Mouse (Mus musculus): ENCODE results near the gene Ppm1h. TPM values are rescaled to one million over a fixed set of nuclear protein-coding genes. Genes with fewer than 3 reads are reported as not detected.

The Ppm1h gene
- polyA plus RNA-seq, 1 experiment from 2014 or later, result 1.8 TPM

- Histone ChIP-seq H3K27me3 (replicated peaks; ENCODE audit: control insufficient read depth, insufficient read depth, low read length) (no peaks in the 10 kb centered on the region), H3K36me3 (ENCODE audit: control insufficient read depth, insufficient read depth, low read length) (no peaks in the 10 kb centered on the region), H3K27ac (ENCODE audit: low read depth, low read length) (no peak overlapping the region), H3K4me3 (ENCODE audit: low read depth, low read length) (no peak overlapping the region), H3K4me2 (no peak overlapping the region), H3K9ac (ENCODE audit: low read depth, low read length) (no peak overlapping the region), H3K9me3 (ENCODE audit: control insufficient read depth, low read length) (no peaks in the 10 kb centered on the region), H3K4me1 (replicated peaks; ENCODE audit: control insufficient read depth, insufficient read depth, low read length) (no peaks in the 10 kb centered on the region)
- DNase-seq (ENCODE audit: low spot score) (no peak), ATAC-seq (replicated peaks; ENCODE audit: low FRiP score) (no peak)
Measured at GRCm38 (mm10) chr10:122973241-122973640, 294.7 kb downstream of the Ppm1h start.

- no peaks in the 10 kb centered on the region for H3K9me3 ChIP-seq (ENCODE audit: control insufficient read depth, low read length)
- peaks cover 8% of the 10 kb centered on the region for H3K36me3 ChIP-seq (ENCODE audit: control insufficient read depth, insufficient read depth, low read length)
- H3K4me2 ChIP-seq, result no peak overlapping the region
- no peak overlapping the region for H3K9ac ChIP-seq (ENCODE audit: low read depth, low read length)
- no peaks in the 10 kb centered on the region for H3K27me3 ChIP-seq (replicated peaks; ENCODE audit: control insufficient read depth, insufficient read depth, low read length)
- ATAC-seq (replicated peaks; ENCODE audit: low FRiP score), result no peak
- no peak overlapping the region for H3K27ac ChIP-seq (ENCODE audit: low read depth, low read length)
- H3K4me3 ChIP-seq (ENCODE audit: low read depth, low read length), result no peak overlapping the region
- DNase-seq (ENCODE audit: low spot score), result no peak
- 54% methylated on average over 9 of the region's 9 CpGs for WGBS
- no peaks in the 10 kb centered on the region for H3K4me1 ChIP-seq (replicated peaks; ENCODE audit: control insufficient read depth, insufficient read depth, low read length)
Measured at GRCm38 (mm10) chr10:122976038-122976437, 297.5 kb downstream of the Ppm1h start.

- H3K27me3 ChIP-seq (replicated peaks; ENCODE audit: control insufficient read depth, insufficient read depth, low read length), result no peaks in the 10 kb centered on the region
- no peak overlapping the region for H3K27ac ChIP-seq (ENCODE audit: low read depth, low read length)
- peaks cover 14% of the 10 kb centered on the region for H3K36me3 ChIP-seq (ENCODE audit: control insufficient read depth, insufficient read depth, low read length)
- no peak overlapping the region for H3K4me3 ChIP-seq (ENCODE audit: low read depth, low read length)
- peaks cover 11% of the 10 kb centered on the region for H3K4me1 ChIP-seq (replicated peaks; ENCODE audit: control insufficient read depth, insufficient read depth, low read length)
- DNase-seq (ENCODE audit: low spot score) (no peak), ATAC-seq (replicated peaks; ENCODE audit: low FRiP score) (peak; percentile 23; the same call in 1 of the 2 replicates)
- no peak overlapping the region for H3K4me2 ChIP-seq
- H3K9ac ChIP-seq (ENCODE audit: low read depth, low read length), result no peak overlapping the region
- H3K9me3 ChIP-seq (ENCODE audit: control insufficient read depth, low read length), result no peaks in the 10 kb centered on the region
Measured at GRCm38 (mm10) chr10:122979356-122979755, 300.8 kb downstream of the Ppm1h start.

- Histone ChIP-seq H3K9me3 (ENCODE audit: control insufficient read depth, low read length) (no peaks in the 10 kb centered on the region), H3K4me2 (no peak overlapping the region), H3K9ac (ENCODE audit: low read depth, low read length) (no peak overlapping the region), H3K27ac (ENCODE audit: low read depth, low read length) (no peak overlapping the region), H3K36me3 (ENCODE audit: control insufficient read depth, insufficient read depth, low read length) (peaks cover 14% of the 10 kb centered on the region), H3K4me1 (replicated peaks; ENCODE audit: control insufficient read depth, insufficient read depth, low read length) (peaks cover 11% of the 10 kb centered on the region), H3K27me3 (replicated peaks; ENCODE audit: control insufficient read depth, insufficient read depth, low read length) (no peaks in the 10 kb centered on the region), H3K4me3 (ENCODE audit: low read depth, low read length) (no peak overlapping the region)
- 93% methylated on average over 12 of the region's 12 CpGs for WGBS
- ATAC-seq (replicated peaks; ENCODE audit: low FRiP score) (no peak), DNase-seq (ENCODE audit: low spot score) (no peak)
Measured at GRCm38 (mm10) chr10:122980123-122980522, 301.6 kb downstream of the Ppm1h start.

- H3K9ac ChIP-seq (ENCODE audit: low read depth, low read length), result no peak overlapping the region
- no peak overlapping the region; the same call in 1 of the 2 replicates for H3K27ac ChIP-seq (ENCODE audit: low read depth, low read length)
- peak overlapping the region; percentile 95 for H3K4me3 ChIP-seq (ENCODE audit: low read depth, low read length)
- H3K4me1 ChIP-seq (replicated peaks; ENCODE audit: control insufficient read depth, insufficient read depth, low read length), result peaks cover 18% of the 10 kb centered on the region
- H3K36me3 ChIP-seq (ENCODE audit: control insufficient read depth, insufficient read depth, low read length), result peaks cover 14% of the 10 kb centered on the region
- DNase-seq (ENCODE audit: low spot score), result no peak
- 71% methylated on average over 11 of the region's 11 CpGs for WGBS
- no peak for ATAC-seq (replicated peaks; ENCODE audit: low FRiP score)
- H3K27me3 ChIP-seq (replicated peaks; ENCODE audit: control insufficient read depth, insufficient read depth, low read length), result no peaks in the 10 kb centered on the region
- H3K9me3 ChIP-seq (ENCODE audit: control insufficient read depth, low read length), result no peaks in the 10 kb centered on the region
- H3K4me2 ChIP-seq, result peak overlapping the region; percentile 87
Measured at GRCm38 (mm10) chr10:122982909-122983578, 304.5 kb downstream of the Ppm1h start.

GRCm38 (mm10) chr10:122983579-122984530, 305.3 kb downstream of the Ppm1h start:
- DNase-seq (ENCODE audit: low spot score) (no peak), ATAC-seq (replicated peaks; ENCODE audit: low FRiP score) (no peak)
- Histone ChIP-seq H3K4me3 (ENCODE audit: low read depth, low read length) (peak overlapping the region; percentile 95), H3K9ac (ENCODE audit: low read depth, low read length) (peak overlapping the region; percentile 100), H3K4me2 (peak overlapping the region; percentile 87), H3K27me3 (replicated peaks; ENCODE audit: control insufficient read depth, insufficient read depth, low read length) (no peaks in the 10 kb centered on the region), H3K36me3 (ENCODE audit: control insufficient read depth, insufficient read depth, low read length) (peaks cover 13% of the 10 kb centered on the region), H3K27ac (ENCODE audit: low read depth, low read length) (peak overlapping the region; percentile 5; the same call in 1 of the 2 replicates), H3K4me1 (replicated peaks; ENCODE audit: control insufficient read depth, insufficient read depth, low read length) (peaks cover 19% of the 10 kb centered on the region), H3K9me3 (ENCODE audit: control insufficient read depth, low read length) (no peaks in the 10 kb centered on the region)
- WGBS, result 59% methylated on average over 10 of the region's 10 CpGs

GRCm38 (mm10) chr10:122984531-122985251, 306.1 kb downstream of the Ppm1h start:
- Histone ChIP-seq H3K4me2 (peak overlapping the region; percentile 87), H3K36me3 (ENCODE audit: control insufficient read depth, insufficient read depth, low read length) (peaks cover 13% of the 10 kb centered on the region), H3K9ac (ENCODE audit: low read depth, low read length) (peak overlapping the region; percentile 100), H3K4me1 (replicated peaks; ENCODE audit: control insufficient read depth, insufficient read depth, low read length) (peaks cover 19% of the 10 kb centered on the region), H3K4me3 (ENCODE audit: low read depth, low read length) (peak overlapping the region; percentile 95), H3K27ac (ENCODE audit: low read depth, low read length) (peak overlapping the region; percentile 99), H3K27me3 (replicated peaks; ENCODE audit: control insufficient read depth, insufficient read depth, low read length) (no peaks in the 10 kb centered on the region), H3K9me3 (ENCODE audit: control insufficient read depth, low read length) (no peaks in the 10 kb centered on the region)
- 6% methylated on average over 10 of the region's 10 CpGs for WGBS
- ATAC-seq (replicated peaks; ENCODE audit: low FRiP score) (no peak), DNase-seq (ENCODE audit: low spot score) (no peak)

GRCm38 (mm10) chr10:122985252-122985514, 306.6 kb downstream of the Ppm1h start:
- Histone ChIP-seq H3K4me1 (replicated peaks; ENCODE audit: control insufficient read depth, insufficient read depth, low read length) (peaks cover 19% of the 10 kb centered on the region), H3K9ac (ENCODE audit: low read depth, low read length) (peak overlapping the region; percentile 100), H3K4me3 (ENCODE audit: low read depth, low read length) (peak overlapping the region; percentile 95), H3K27me3 (replicated peaks; ENCODE audit: control insufficient read depth, insufficient read depth, low read length) (no peaks in the 10 kb centered on the region), H3K36me3 (ENCODE audit: control insufficient read depth, insufficient read depth, low read length) (peaks cover 13% of the 10 kb centered on the region), H3K4me2 (peak overlapping the region; percentile 87), H3K27ac (ENCODE audit: low read depth, low read length) (peak overlapping the region; percentile 99), H3K9me3 (ENCODE audit: control insufficient read depth, low read length) (no peaks in the 10 kb centered on the region)
- DNase-seq (ENCODE audit: low spot score), result no peak
- no peak for ATAC-seq (replicated peaks; ENCODE audit: low FRiP score)
- under 1% methylated on average over 37 of the region's 37 CpGs for WGBS
